Comparison of ENCODE assay signal across 19 mouse cellular contexts in genomic region chr14:106327653-106328283, GRCm38 (mm10).
DNase-seq lines count a peak whose midpoint lies in the region; ATAC-seq and TF ChIP-seq lines count a peak whose summit lies in the region.
"Had no signal": no experiment of that assay in that cellular context is flagged by ENCODE, and none has a peak within 500 bp of the region (broad histone marks: within the 10 kb centered on the region; RNA-seq: fewer than 3 reads in every experiment).

No protein-coding gene starts in this region.

- 77% methylated on average over 8 of the region's 8 CpGs for WGBS in midbrain, embryonic 14.5 days
- WGBS in midbrain, postnatal 0 days = 77% methylated on average over 8 of the region's 8 CpGs
- 66% methylated on average over 8 of the region's 8 CpGs for WGBS in hindbrain, embryonic 15.5 days

- H3K4me2 ChIP-seq in midbrain, embryonic 14.5 days (ENCODE audit: low read length) = no peak overlapping the region
- H3K4me2 ChIP-seq in midbrain, postnatal 0 days (ENCODE audit: low read depth, low read length, poor library complexity, severe bottlenecking) = no peak overlapping the region
- H3K4me2 ChIP-seq in hindbrain, embryonic 15.5 days = no peak overlapping the region
- H3K4me2 ChIP-seq: forebrain, embryonic 15.5 days; heart, embryonic 12.5 days; liver, embryonic 11.5 days; midbrain, embryonic 15.5 days had no signal

- no peak overlapping the region for H3K4me3 ChIP-seq in midbrain, embryonic 14.5 days (replicated peaks; ENCODE audit: low read depth, low read length)
- no peak overlapping the region for H3K4me3 ChIP-seq in midbrain, postnatal 0 days (ENCODE audit: low read depth, low read length)
- no peak overlapping the region for H3K4me3 ChIP-seq in hindbrain, embryonic 15.5 days
- no peak overlapping the region for H3K4me3 ChIP-seq in layer of hippocampus, adult 2 months
- H3K4me3 ChIP-seq: forebrain, embryonic 15.5 days; heart, embryonic 12.5 days; midbrain, embryonic 15.5 days had no signal

- peak; percentile 34 for DNase-seq in midbrain, embryonic 14.5 days
- no peak for DNase-seq in midbrain, postnatal 0 days (ENCODE audit: low spot score)
- peak; percentile 28 for DNase-seq in embryo, embryonic 11 days
- DNase-seq in retina, postnatal 1 day = peak; percentile 11
- DNase-seq in heart, postnatal 25 days (ENCODE audit: low spot score) = no peak
- DNase-seq in layer of hippocampus, adult 2 months (ENCODE audit: low spot score in 2 of 2) = no peak
- DNase-seq: adrenal gland, postnatal 36 days; cerebellum, adult 8-10 months; heart, postnatal 36 days; kidney, adult 18-20 months; kidney, postnatal 36 days; lung, adult 2 months had no signal

- H3K27me3 ChIP-seq in midbrain, embryonic 14.5 days (ENCODE audit: control insufficient read depth, insufficient read depth, low read length) = no peaks in the 10 kb centered on the region
- H3K27me3 ChIP-seq in midbrain, postnatal 0 days (ENCODE audit: insufficient read depth, low read length) = no peaks in the 10 kb centered on the region
- H3K27me3 ChIP-seq in hindbrain, embryonic 15.5 days = no peaks in the 10 kb centered on the region
- H3K27me3 ChIP-seq: forebrain, embryonic 15.5 days; heart, embryonic 12.5 days; midbrain, embryonic 15.5 days had no signal

- peak; percentile 24; the same call in 1 of the 2 replicates for ATAC-seq in midbrain, embryonic 14.5 days (ENCODE audit: low FRiP score, low TSS enrichment)
- no peak for ATAC-seq in midbrain, postnatal 0 days (ENCODE audit: low FRiP score)
- peak; percentile 59 for ATAC-seq in hindbrain, embryonic 15.5 days (ENCODE audit: low FRiP score, low read depth)
- ATAC-seq: forebrain, embryonic 15.5 days; midbrain, embryonic 15.5 days; Patski had no signal

- H3K9me3 ChIP-seq in midbrain, embryonic 14.5 days (ENCODE audit: control insufficient read depth, low read length) = no peaks in the 10 kb centered on the region
- H3K9me3 ChIP-seq in midbrain, postnatal 0 days (ENCODE audit: low read length) = no peaks in the 10 kb centered on the region
- no peaks in the 10 kb centered on the region for H3K9me3 ChIP-seq in hindbrain, embryonic 15.5 days
- H3K9me3 ChIP-seq: forebrain, embryonic 15.5 days; heart, embryonic 12.5 days; midbrain, embryonic 15.5 days had no signal

- no peak overlapping the region for H3K27ac ChIP-seq in midbrain, embryonic 14.5 days (replicated peaks; ENCODE audit: low read depth, low read length)
- H3K27ac ChIP-seq in midbrain, postnatal 0 days (ENCODE audit: low read depth, low read length) = no peak overlapping the region
- H3K27ac ChIP-seq in hindbrain, embryonic 15.5 days (replicated peaks) = peak overlapping the region; percentile 38; the same call in 1 of the 2 replicates
- H3K27ac ChIP-seq in layer of hippocampus, adult 2 months = no peak overlapping the region
- H3K27ac ChIP-seq: forebrain, embryonic 15.5 days; macrophage; midbrain, embryonic 15.5 days had no signal

- no peaks in the 10 kb centered on the region for H3K36me3 ChIP-seq in midbrain, embryonic 14.5 days (ENCODE audit: control insufficient read depth, insufficient read depth, low read length)
- no peaks in the 10 kb centered on the region for H3K36me3 ChIP-seq in midbrain, postnatal 0 days (ENCODE audit: insufficient read depth, low read length)
- no peaks in the 10 kb centered on the region for H3K36me3 ChIP-seq in hindbrain, embryonic 15.5 days
- H3K36me3 ChIP-seq: forebrain, embryonic 15.5 days; heart, embryonic 12.5 days; midbrain, embryonic 15.5 days had no signal

- no peak for TF ChIP-seq CTCF in midbrain, postnatal 0 days (IDR thresholded peaks at IDR 0.05)
- TF ChIP-seq CTCF in layer of hippocampus, adult 2 months (conservative IDR thresholded peaks at IDR 0.05) = no peak

- intact Hi-C loops in heart, postnatal 25 days (cut with DNase I) = no loop called here

- no peak overlapping the region for H3K9ac ChIP-seq in midbrain, embryonic 14.5 days (replicated peaks; ENCODE audit: low read length)
- H3K9ac ChIP-seq in midbrain, postnatal 0 days (replicated peaks; ENCODE audit: low read length, poor library complexity, severe bottlenecking) = no peak overlapping the region
- no peak overlapping the region for H3K9ac ChIP-seq in hindbrain, embryonic 15.5 days
- H3K9ac ChIP-seq: forebrain, embryonic 15.5 days; heart, embryonic 12.5 days; midbrain, embryonic 15.5 days had no signal

- no peaks in the 10 kb centered on the region for H3K4me1 ChIP-seq in midbrain, embryonic 14.5 days (ENCODE audit: control insufficient read depth, insufficient read depth, low read length)
- H3K4me1 ChIP-seq in midbrain, postnatal 0 days (ENCODE audit: insufficient read depth, low read length) = no peaks in the 10 kb centered on the region
- no peaks in the 10 kb centered on the region for H3K4me1 ChIP-seq in hindbrain, embryonic 15.5 days (replicated peaks)
- H3K4me1 ChIP-seq: forebrain, embryonic 15.5 days; heart, embryonic 12.5 days; midbrain, embryonic 15.5 days had no signal

Comparison
In these comparisons a context has a peak if more than half of its experiments do, and no peak if none do; other contexts are left out.
1. DNase-seq: peak in midbrain, embryonic 14.5 days (single experiment), embryo, embryonic 11 days (single experiment) and retina, postnatal 1 day (single experiment); none in midbrain, postnatal 0 days (single experiment), heart, postnatal 25 days (single experiment) and layer of hippocampus, adult 2 months (0 of 2).